Mouse (Mus musculus) spleen, adult 2 months (tissue): Measurements from ENCODE around the gene Samd9l. TPM values are rescaled to one million over a fixed set of nuclear protein-coding genes. Genes with fewer than 3 reads are reported as not detected.
"Not testable (repeated sequence)": the region's sequence is repeated elsewhere in the genome, so short reads cannot be mapped to it uniquely, and the experiment has no call there.

ENCODE experiments used
- DNase-seq, 2 experiments: peaks; one replicate each; pipeline versions ENCODE4 v3.0.0 to v3.0.0-alpha.2; 2012 to 2021; ENCODE audit warnings: low spot score in 2 of 2, low read depth in 1 of 2
- H3K27ac ChIP-seq: fragments of 200-500 bp; 2 replicates; pipeline ENCODE4 v1.5.1; 2012; ENCODE audit warnings: low read length, inconsistent platforms; ENCODE audit not compliant: insufficient read depth
- H3K27me3 ChIP-seq: fragments of 200-500 bp; 2 replicates; pipeline ENCODE4 v1.6.1; 2012; ENCODE audit warnings: mild to moderate bottlenecking, moderate library complexity, low read length, inconsistent platforms; ENCODE audit not compliant: control insufficient read depth, insufficient read depth
- H3K36me3 ChIP-seq: fragments of 200-500 bp; 2 replicates; pipeline ENCODE4 v1.6.1; 2012; ENCODE audit warnings: mild to moderate bottlenecking, low read length, inconsistent platforms; ENCODE audit not compliant: control insufficient read depth, insufficient read depth
- H3K4me1 ChIP-seq: fragments of 200-500 bp; 2 replicates; pipeline ENCODE4 v1.6.1; 2011; ENCODE audit warnings: inconsistent platforms; ENCODE audit not compliant: control insufficient read depth, insufficient read depth, insufficient read length
- H3K4me3 ChIP-seq: fragments of 200-500 bp; 2 replicates; pipeline ENCODE4 v1.5.1; 2011; ENCODE audit warnings: mild to moderate bottlenecking, inconsistent platforms; ENCODE audit not compliant: insufficient read depth, insufficient read length; ENCODE audit errors: extremely low read depth
- CTCF ChIP-seq: fragments of 200-500 bp; IDR thresholded peaks from 2 replicates; pipeline ENCODE4 v1.5.1; 2011; ENCODE audit warnings: mild to moderate bottlenecking, inconsistent platforms; ENCODE audit not compliant: insufficient read depth, insufficient read length, insufficient replicate concordance; ENCODE audit errors: extremely low read depth
- POLR2A ChIP-seq: fragments of 200-500 bp; IDR thresholded peaks from 2 replicates; pipeline ENCODE4 v1.6.1; 2011; ENCODE audit warnings: low read depth, low read length, inconsistent platforms
- WGBS: fragments of 180-500 bp; shearing (Covaris S2); methylation state at CpG from one replicate; pipeline ENCODE4 v1.1.7; 2018; 5-methylcytosine and 5-hydroxymethylcytosine counted together
- polyA plus RNA-seq: library from polyadenylated mRNA; depleted of rRNA; stranded (reverse); fragments of >200 nt; gene quantifications from 2 replicates; pipeline ENCODE4 v1.2.3, GENCODE M21; 2012; rRNA removed

Samd9l gene
- polyA plus RNA-seq = 3.5 TPM in 2 replicates

DNA sequence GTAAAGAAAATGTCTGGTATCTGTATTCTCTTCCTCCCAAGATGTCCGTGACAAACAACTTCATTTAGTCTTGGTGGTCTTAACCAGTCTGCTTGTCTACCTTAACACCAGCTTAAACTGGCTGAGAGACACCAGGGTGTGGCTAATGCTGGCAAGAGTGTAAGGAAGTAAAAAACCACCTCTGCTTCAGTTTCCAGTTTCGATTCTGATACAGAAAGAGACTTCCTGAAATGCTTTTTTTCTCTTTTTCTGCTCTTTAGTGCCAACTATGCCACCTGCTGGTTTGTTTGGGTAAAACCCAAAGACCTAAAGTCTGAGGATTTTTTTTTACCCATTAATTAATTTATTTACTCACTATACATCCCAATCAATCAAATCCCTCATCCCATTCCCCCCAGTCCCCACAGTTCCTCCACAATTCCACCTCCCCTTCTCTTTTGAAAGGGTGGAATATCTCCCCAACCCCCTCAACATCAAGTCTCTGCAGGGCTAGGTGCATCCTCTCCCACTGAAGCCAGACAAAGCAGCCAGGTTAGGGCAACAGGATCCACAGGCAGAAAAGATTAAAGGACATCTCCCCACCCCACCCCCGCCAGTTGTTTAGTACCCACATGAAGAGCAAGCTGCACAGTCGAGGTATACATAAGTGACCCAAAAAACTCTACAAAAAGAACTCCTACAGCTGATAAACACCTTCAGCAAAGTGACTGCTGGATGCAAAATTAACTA, at the start of gene Samd9l:
TSS of gene Samd9l (minus strand) at position 233 of the 729 bp plus-strand sequence.
- peak within 1 kb of the TSS; percentile 59 for H3K4me3 ChIP-seq
- not testable (repeated sequence) for H3K4me1 ChIP-seq, H3K36me3 ChIP-seq, H3K27me3 ChIP-seq
- 20% methylated on average over 4 of the region's 4 CpGs for WGBS
- DNase-seq = peak; percentile 77 to 84
- peak within 1 kb of the TSS; percentile 54 for H3K27ac ChIP-seq

GRCm38 (mm10) chr6:3447404-3447803, 48.0 kb upstream of the Samd9l start:
- no peak overlapping the region for H3K4me3 ChIP-seq
- TF ChIP-seq POLR2A (no peak), CTCF (peak; percentile 96; the same call in 1 of the 2 replicates)
- peak; percentile 61 to 63 for DNase-seq
- no peak overlapping the region for H3K27ac ChIP-seq
- H3K36me3 ChIP-seq = no peaks in the 10 kb centered on the region
- no peaks in the 10 kb centered on the region for H3K4me1 ChIP-seq
- H3K27me3 ChIP-seq = no peaks in the 10 kb centered on the region
- WGBS = 1% methylated on average over 5 of the region's 5 CpGs

GRCm38 (mm10) chr6:3443905-3444304, 44.5 kb upstream of the Samd9l start:
- TF ChIP-seq POLR2A (no peak), CTCF (no peak)
- H3K36me3 ChIP-seq = no peaks in the 10 kb centered on the region
- no peak overlapping the region for H3K4me3 ChIP-seq
- WGBS = 25% methylated on average over 1 of the region's 1 CpGs
- no peaks in the 10 kb centered on the region for H3K27me3 ChIP-seq
- H3K4me1 ChIP-seq = no peaks in the 10 kb centered on the region
- DNase-seq = no peak
- no peak overlapping the region for H3K27ac ChIP-seq

GRCm38 (mm10) chr6:3436087-3436486, 36.7 kb upstream of the Samd9l start:
- DNase-seq = no peak
- Histone ChIP-seq H3K4me1 (no peaks in the 10 kb centered on the region), H3K27ac (no peak overlapping the region), H3K4me3 (no peak overlapping the region), H3K36me3 (no peaks in the 10 kb centered on the region), H3K27me3 (no peaks in the 10 kb centered on the region)
- no peak for TF ChIP-seq POLR2A
- no peak for TF ChIP-seq CTCF

- 92% methylated on average over 2 of the region's 2 CpGs for WGBS
- not testable (repeated sequence) for H3K36me3 ChIP-seq, H3K4me3 ChIP-seq, H3K27ac ChIP-seq, H3K4me1 ChIP-seq, H3K27me3 ChIP-seq, DNase-seq
Observed at GRCm38 (mm10) chr6:3430976-3431375, 31.6 kb upstream of the Samd9l start.

GRCm38 (mm10) chr6:3427047-3427446, 27.7 kb upstream of the Samd9l start:
- H3K27ac ChIP-seq = no peak overlapping the region
- no peaks in the 10 kb centered on the region for H3K36me3 ChIP-seq
- 0 out of 2 replicates have a peak, but pooled peaks cover 3% of the 10 kb centered on the region for H3K4me1 ChIP-seq
- 15% methylated on average over 1 of the region's 1 CpGs for WGBS
- TF ChIP-seq POLR2A (no peak), CTCF (no peak)
- DNase-seq = peak in 1 of 2 experiments; percentile 7
- H3K4me3 ChIP-seq = no peak overlapping the region
- H3K27me3 ChIP-seq = no peaks in the 10 kb centered on the region

GRCm38 (mm10) chr6:3425333-3425732, 26.0 kb upstream of the Samd9l start:
- H3K36me3 ChIP-seq, H3K27me3 ChIP-seq, H3K27ac ChIP-seq, H3K4me3 ChIP-seq, H3K4me1 ChIP-seq: not testable (repeated sequence)
- DNase-seq = peak in 1 of 2 experiments; percentile 31

DNA sequence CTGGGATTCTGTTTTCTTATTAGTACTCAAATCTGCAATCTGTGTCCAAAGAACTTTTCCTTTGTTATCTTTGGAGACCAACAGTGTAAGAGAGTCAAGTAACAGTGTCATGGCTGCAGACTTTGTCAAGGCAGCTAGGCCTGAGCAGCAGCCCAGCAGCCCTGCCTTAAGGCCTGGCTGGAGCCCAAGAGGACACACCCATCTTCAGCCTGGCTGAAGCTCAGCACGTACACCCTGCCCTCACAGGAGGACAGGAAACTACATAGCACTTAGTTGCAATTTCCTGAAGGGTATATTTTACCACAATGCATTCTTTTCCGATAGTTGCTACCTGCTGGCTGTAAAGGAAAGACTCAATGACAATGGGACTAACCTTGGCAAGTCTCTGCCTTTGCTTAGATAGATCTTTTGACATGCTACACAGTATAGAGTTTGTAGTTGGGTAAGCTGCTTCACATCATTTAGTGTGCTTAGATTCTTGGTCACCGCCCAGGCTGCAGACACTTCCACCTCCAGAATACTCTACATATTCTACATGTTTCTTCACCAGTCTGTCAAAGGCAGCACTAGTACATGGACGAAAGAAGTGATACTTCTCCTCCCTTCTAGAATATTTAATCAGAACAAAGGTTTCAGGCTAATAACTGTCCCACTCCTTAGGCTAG, 25.4 kb upstream of the Samd9l start:
- 7% methylated on average over 1 of the region's 4 CpGs for WGBS
- not testable (repeated sequence) for H3K36me3 ChIP-seq, H3K4me3 ChIP-seq, H3K27me3 ChIP-seq, H3K4me1 ChIP-seq
- peak in 1 of 2 experiments; percentile 17 for DNase-seq
- H3K27ac ChIP-seq = 0 out of 2 replicates have a peak overlapping the region, but pooled peaks have one; percentile 29

GRCm38 (mm10) chr6:3397182-3397906, 2.0 kb downstream of the Samd9l start:
- H3K27me3 ChIP-seq, H3K4me1 ChIP-seq, H3K36me3 ChIP-seq: not testable (repeated sequence)
- peak in 1 of 2 experiments; percentile 41 for DNase-seq
- H3K4me3 ChIP-seq = peak overlapping the region; percentile 59
- peak overlapping the region; percentile 60 for H3K27ac ChIP-seq
- WGBS = 31% methylated on average over 6 of the region's 7 CpGs
